ENCODE assay signal across 21 mouse cellular contexts in the genomic region with DNA sequence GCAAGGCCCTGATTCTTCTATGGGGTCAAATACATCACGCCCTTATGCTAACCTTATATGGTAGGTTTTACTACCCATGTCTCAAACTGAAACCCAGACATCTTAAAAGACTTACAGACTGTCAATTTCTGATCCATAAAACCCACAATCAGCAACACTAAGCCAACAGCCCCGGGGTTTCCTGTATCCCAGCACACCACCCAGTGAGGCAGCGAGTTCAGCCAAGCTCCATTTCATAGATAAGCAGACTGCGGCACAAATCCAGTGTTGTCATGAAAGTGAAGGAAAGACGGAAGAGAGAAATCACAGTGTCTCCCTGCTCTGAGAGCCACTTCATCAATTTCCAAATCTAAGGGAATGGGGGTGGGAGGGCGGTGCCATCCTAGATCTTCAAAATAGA. TPM values are rescaled to one million over a fixed set of nuclear protein-coding genes. Genes with fewer than 3 reads are reported as not detected.
"Had no signal": no experiment of that assay in that cellular context is flagged by ENCODE, and none has a peak within 500 bp of the region (broad histone marks: within the 10 kb centered on the region; RNA-seq: fewer than 3 reads in every experiment).

No protein-coding gene starts in this region.

- H3K27me3 ChIP-seq: kidney, embryonic 15.5 days; limb, embryonic 15.5 days; midbrain, embryonic 12.5 days; midbrain, embryonic 15.5 days; neural tube, embryonic 12.5 days; neural tube, embryonic 15.5 days; stomach, embryonic 15.5 days had no signal

- DNase-seq: kidney, adult 8-10 months; kidney, postnatal 10 days; kidney, postnatal 36 days; left cerebral cortex, postnatal 4 days; liver, postnatal 0 days; lung, embryonic 14.5 days; right cerebral cortex, postnatal 25 days; spleen, adult 18-20 months; thymus, postnatal 25 days had no signal

- H3K4me1 ChIP-seq: kidney, embryonic 15.5 days; midbrain, embryonic 12.5 days; midbrain, embryonic 15.5 days; neural tube, embryonic 12.5 days; stomach, embryonic 15.5 days had no signal

- H3K27ac ChIP-seq: kidney, embryonic 15.5 days; limb, embryonic 15.5 days; liver, embryonic 14.5 days; macrophage; midbrain, embryonic 12.5 days; midbrain, embryonic 15.5 days; neural tube, embryonic 12.5 days; neural tube, embryonic 15.5 days; stomach, embryonic 15.5 days had no signal

- H3K36me3 ChIP-seq: kidney, embryonic 15.5 days; limb, embryonic 15.5 days; midbrain, embryonic 12.5 days; midbrain, embryonic 15.5 days; neural tube, embryonic 12.5 days; neural tube, embryonic 15.5 days; stomach, embryonic 15.5 days had no signal

- ATAC-seq: liver, postnatal 0 days; lung, postnatal 0 days; midbrain, embryonic 15.5 days had no signal

- H3K4me2 ChIP-seq: kidney, embryonic 15.5 days; limb, embryonic 15.5 days; liver, embryonic 11.5 days; lung, embryonic 14.5 days; midbrain, embryonic 12.5 days; midbrain, embryonic 15.5 days; neural tube, embryonic 12.5 days; neural tube, embryonic 15.5 days; stomach, embryonic 15.5 days had no signal

- H3K9ac ChIP-seq: kidney, embryonic 15.5 days; limb, embryonic 15.5 days; liver, embryonic 14.5 days; liver, postnatal 0 days; lung, embryonic 14.5 days; midbrain, embryonic 12.5 days; midbrain, embryonic 15.5 days; neural tube, embryonic 12.5 days; neural tube, embryonic 15.5 days; stomach, embryonic 15.5 days had no signal

- H3K9me3 ChIP-seq: kidney, embryonic 15.5 days; limb, embryonic 15.5 days; midbrain, embryonic 12.5 days; midbrain, embryonic 15.5 days; neural tube, embryonic 15.5 days; stomach, embryonic 15.5 days had no signal

- H3K4me3 ChIP-seq: kidney, embryonic 15.5 days; limb, embryonic 15.5 days; midbrain, embryonic 12.5 days; midbrain, embryonic 15.5 days; neural tube, embryonic 12.5 days; neural tube, embryonic 15.5 days; stomach, embryonic 15.5 days had no signal

RNA-seq across cellular contexts. Expression of gene Pakap, which starts 50.8 kb away (rescaled TPM):
- total RNA-seq: megakaryocyte, adult 5-6 weeks had no signal
- polyA plus RNA-seq: macrophage had no signal
